Mouse (Mus musculus) neural tube, embryonic 14.5 days (tissue): ENCODE results near the gene Wdr35. TPM values are rescaled to one million over a fixed set of nuclear protein-coding genes. Genes with fewer than 3 reads are reported as not detected.
A peak's percentile ranks its signal among the peaks of the same experiment; 100 is the strongest.
"Not testable (repeated sequence)": the region's sequence is repeated elsewhere in the genome, so short reads cannot be mapped to it uniquely, and the experiment has no call there.

Experiments
- ATAC-seq: fragments of 200-750 bp; cut with Nextera tagmentation; 2 replicates; pipeline ENCODE4 v1.8.0; 2017; ENCODE audit warnings: low read depth, mild to moderate bottlenecking, moderate TSS enrichment, moderate library complexity
- H3K27ac ChIP-seq: fragments of 300-500 bp; sonication (generic); 2 replicates; pipeline ENCODE4 v1.5.1; 2014; ENCODE audit warnings: low read depth, mild to moderate bottlenecking, control low read depth, low read length, moderate library complexity, mixed read lengths
- H3K27me3 ChIP-seq: fragments of 300-500 bp; sonication (generic); 2 replicates; pipeline ENCODE4 v1.6.1; 2014; ENCODE audit warnings: low read length; ENCODE audit not compliant: control insufficient read depth, insufficient read depth
- H3K36me3 ChIP-seq: fragments of 300-500 bp; sonication (generic); 2 replicates; pipeline ENCODE4 v1.6.1; 2014; ENCODE audit warnings: low read length, mixed read lengths; ENCODE audit not compliant: control insufficient read depth, insufficient read depth
- H3K4me1 ChIP-seq: fragments of 300-500 bp; sonication (generic); 2 replicates; pipeline ENCODE4 v1.6.1; 2014; ENCODE audit warnings: low read length; ENCODE audit not compliant: control insufficient read depth, insufficient read depth
- H3K4me2 ChIP-seq: fragments of 300-500 bp; sonication (generic); 2 replicates; pipeline ENCODE4 v1.6.1; 2014; ENCODE audit warnings: mild to moderate bottlenecking, low read depth, low read length, control low read depth
- H3K4me3 ChIP-seq: fragments of 300-500 bp; sonication (generic); 2 replicates; pipeline ENCODE4 v1.5.1; 2014; ENCODE audit warnings: low read depth, low read length, control low read depth, mixed read lengths
- H3K9ac ChIP-seq: fragments of 300-500 bp; sonication (generic); replicated peaks from 2 replicates; pipeline ENCODE4 v1.6.1; 2014; ENCODE audit warnings: low read depth, mild to moderate bottlenecking, control low read depth, low read length, mixed read lengths
- H3K9me3 ChIP-seq: fragments of 300-500 bp; sonication (generic); 2 replicates; pipeline ENCODE4 v1.6.1; 2016; ENCODE audit warnings: low read length; ENCODE audit not compliant: control insufficient read depth
- WGBS: fragments of 180-500 bp; shearing (Covaris S2); extraction: QIAGEN DNeasy Blood & Tissue Kit; methylation state at CpG from one replicate; pipeline ENCODE4 v1.1.7; 2014; 5-methylcytosine and 5-hydroxymethylcytosine counted together
- polyA plus RNA-seq: library from polyadenylated mRNA; unstranded; fragments of >200 nt; fragmentation: Nextera tagmentation; extraction: Ambion mirVana; gene quantifications from 2 replicates; pipeline ENCODE4 v1.2.1, GENCODE M21; 2014

Gene Wdr35
- polyA plus RNA-seq, 1 experiment from 2014 or later: 19.6 TPM

DNA sequence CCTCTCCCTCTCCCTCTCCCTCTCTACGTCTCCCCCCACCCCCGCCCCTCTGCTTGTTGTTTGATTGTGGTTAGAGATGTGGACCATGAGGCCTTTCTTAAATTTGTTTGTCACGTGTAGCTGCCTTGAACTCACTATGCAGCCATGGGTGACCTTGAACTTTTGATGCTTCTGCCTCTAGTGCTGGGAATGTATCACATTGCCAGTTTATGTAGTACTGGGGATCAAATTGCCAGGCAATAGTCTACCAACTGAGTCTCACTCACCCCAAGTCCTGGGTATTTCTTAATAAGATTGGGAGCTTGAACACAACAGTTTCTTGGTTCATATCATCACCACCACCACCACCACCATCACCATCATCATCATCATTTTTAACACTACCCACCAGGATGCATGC is 47.3 kb downstream of the Wdr35 start:
- no peak overlapping the region for H3K4me3 ChIP-seq
- no peak overlapping the region for H3K9ac ChIP-seq
- 0 out of 2 replicates have a peak, but pooled peaks cover 5% of the 10 kb centered on the region for H3K36me3 ChIP-seq
- H3K4me2 ChIP-seq: no peak overlapping the region
- ATAC-seq: no peak
- H3K4me1 ChIP-seq: no peaks in the 10 kb centered on the region
- H3K9me3 ChIP-seq: no peaks in the 10 kb centered on the region
- 70% methylated on average over 3 of the region's 3 CpGs for WGBS
- no peak overlapping the region for H3K27ac ChIP-seq
- no peaks in the 10 kb centered on the region for H3K27me3 ChIP-seq

- Histone ChIP-seq H3K9ac (no peak overlapping the region), H3K4me2 (no peak overlapping the region), H3K27ac (no peak overlapping the region), H3K9me3 (no peaks in the 10 kb centered on the region), H3K4me3 (no peak overlapping the region), H3K36me3 (peaks cover 8% of the 10 kb centered on the region), H3K4me1 (no peaks in the 10 kb centered on the region), H3K27me3 (no peaks in the 10 kb centered on the region)
- 69% methylated on average over 4 of the region's 4 CpGs for WGBS
- ATAC-seq: no peak
These were observed 49.3 kb downstream of the Wdr35 start for GRCm38 (mm10) chr12:9023031-9023430.

DNA sequence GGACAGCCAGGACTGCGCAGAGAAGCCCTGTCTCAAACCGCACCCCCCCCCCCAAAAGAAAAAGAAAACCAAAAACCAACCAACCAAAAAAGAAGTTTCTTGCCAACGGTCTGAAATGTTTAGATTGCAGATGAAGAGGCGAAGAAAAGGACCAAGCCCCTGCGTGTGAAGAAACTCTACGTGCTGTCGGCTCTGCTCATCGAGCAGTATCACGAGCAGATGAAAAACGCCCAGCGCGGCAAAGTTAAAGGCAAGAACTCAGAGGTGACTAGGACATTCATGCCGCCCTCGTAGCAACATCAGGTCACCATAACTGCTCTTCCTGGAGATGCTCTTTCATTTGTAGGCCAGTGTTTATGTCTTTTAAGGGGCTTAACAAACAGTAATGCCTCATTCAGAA is 50.4 kb downstream of the Wdr35 start:
- Histone ChIP-seq H3K36me3 (peaks cover 4% of the 10 kb centered on the region), H3K27ac (no peak overlapping the region), H3K4me1 (no peaks in the 10 kb centered on the region), H3K27me3 (no peaks in the 10 kb centered on the region), H3K9ac (no peak overlapping the region), H3K4me2 (no peak overlapping the region), H3K4me3 (no peak overlapping the region), H3K9me3 (no peaks in the 10 kb centered on the region)
- 93% methylated on average over 14 of the region's 14 CpGs for WGBS
- no peak for ATAC-seq

DNA sequence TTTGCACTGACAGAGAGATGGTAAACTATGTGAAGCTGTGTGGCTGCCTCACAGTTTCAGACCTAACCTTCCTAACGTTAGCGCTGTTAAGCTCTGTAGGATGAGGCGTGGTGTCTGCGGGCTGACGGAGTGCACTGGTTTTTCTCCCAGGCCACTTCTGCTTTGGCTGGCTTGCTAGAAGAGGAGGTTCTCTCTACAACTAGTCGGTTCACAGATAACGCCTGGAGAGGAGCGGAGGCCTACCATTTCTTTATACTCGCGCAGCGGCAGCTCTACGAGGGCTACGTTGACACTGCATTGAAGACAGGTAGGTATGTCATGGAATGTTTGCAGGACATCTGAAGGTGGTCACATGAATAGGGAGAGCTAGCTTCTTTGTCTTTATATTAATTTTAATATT is 51.0 kb downstream of the Wdr35 start:
- Histone ChIP-seq H3K9me3 (no peaks in the 10 kb centered on the region), H3K27me3 (no peaks in the 10 kb centered on the region), H3K27ac (no peak overlapping the region), H3K4me1 (no peaks in the 10 kb centered on the region), H3K4me3 (no peak overlapping the region), H3K4me2 (no peak overlapping the region), H3K9ac (no peak overlapping the region), H3K36me3 (peaks cover 4% of the 10 kb centered on the region)
- 90% methylated on average over 13 of the region's 13 CpGs for WGBS
- ATAC-seq: no peak

DNA sequence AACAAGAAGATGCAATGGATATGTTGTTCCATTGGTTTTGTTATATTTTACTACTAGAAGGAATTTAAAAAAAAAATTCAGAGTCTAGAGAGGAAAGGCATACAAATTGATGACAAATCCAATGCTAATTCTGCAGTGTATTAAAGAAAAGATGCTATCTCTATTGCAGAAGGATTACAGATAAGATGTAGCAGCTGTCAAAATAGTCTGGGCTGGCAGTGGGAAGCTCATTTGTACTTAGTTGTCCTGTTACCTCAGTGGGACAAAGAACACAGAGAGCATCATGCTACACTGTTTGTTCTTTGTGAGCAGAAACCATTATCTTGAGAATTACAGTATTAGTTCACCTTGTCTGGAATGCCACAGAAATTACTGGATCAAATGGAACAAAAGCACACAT is 53.2 kb downstream of the Wdr35 start:
- H3K4me3 ChIP-seq: no peak overlapping the region
- H3K4me1 ChIP-seq: peaks cover 5% of the 10 kb centered on the region; the same call in 1 of the 2 replicates
- H3K36me3 ChIP-seq: peaks cover 4% of the 10 kb centered on the region
- H3K4me2 ChIP-seq: no peak overlapping the region
- no peaks in the 10 kb centered on the region for H3K27me3 ChIP-seq
- no peak overlapping the region for H3K27ac ChIP-seq
- H3K9ac ChIP-seq: no peak overlapping the region
- no peaks in the 10 kb centered on the region for H3K9me3 ChIP-seq
- ATAC-seq: no peak

- not testable (repeated sequence) for H3K27me3 ChIP-seq, H3K9ac ChIP-seq, H3K4me3 ChIP-seq, ATAC-seq, H3K27ac ChIP-seq, H3K36me3 ChIP-seq, H3K4me2 ChIP-seq, H3K9me3 ChIP-seq, H3K4me1 ChIP-seq
- 91% methylated on average over 7 of the region's 7 CpGs for WGBS
These were observed 55.1 kb downstream of the Wdr35 start for GRCm38 (mm10) chr12:9028816-9029215.

DNA sequence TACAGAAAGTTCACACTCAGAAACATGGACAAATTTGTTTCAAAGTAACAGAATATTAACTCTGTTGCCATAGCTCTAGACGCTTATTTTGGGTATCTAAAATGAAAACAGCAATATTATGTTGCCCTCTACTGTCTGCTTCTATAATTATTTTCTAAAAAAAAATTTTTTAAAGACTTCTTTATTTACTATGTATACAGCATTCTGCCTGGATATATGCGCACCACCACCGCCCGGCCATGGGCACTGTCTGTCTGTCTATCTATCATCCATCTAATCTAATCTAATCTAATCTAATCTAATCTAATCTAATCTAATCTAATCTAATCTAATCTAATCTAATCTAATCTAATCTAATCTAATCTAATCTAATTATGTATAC is 55.8 kb downstream of the Wdr35 start:
- peak; percentile 49 for ATAC-seq
- H3K27me3 ChIP-seq: no peaks in the 10 kb centered on the region
- peak overlapping the region; percentile 99 for H3K27ac ChIP-seq
- peak overlapping the region; percentile 57 for H3K4me3 ChIP-seq
- H3K4me2 ChIP-seq: peak overlapping the region; percentile 57; the same call in 1 of the 2 replicates
- 59% methylated on average over 4 of the region's 4 CpGs for whole genome bisulfite sequencing
- H3K36me3 ChIP-seq: peaks cover 4% of the 10 kb centered on the region
- peaks cover 5% of the 10 kb centered on the region; the same call in 1 of the 2 replicates for H3K4me1 ChIP-seq
- no peaks in the 10 kb centered on the region for H3K9me3 ChIP-seq
- H3K9ac ChIP-seq: peak overlapping the region; percentile 89; the same call in 1 of the 2 replicates

- WGBS: under 1% methylated on average over 69 of the region's 69 CpGs
- Histone ChIP-seq H3K4me1 (peaks cover 5% of the 10 kb centered on the region; the same call in 1 of the 2 replicates), H3K27ac (peak within 1 kb of the TSS; percentile 99)
These were observed 56.4 kb downstream of the Wdr35 start, which contains the start of gene Ttc32 for GRCm38 (mm10) chr12:9029888-9030723. Ttc32 (plus strand) TSS chr12:9029997.

DNA sequence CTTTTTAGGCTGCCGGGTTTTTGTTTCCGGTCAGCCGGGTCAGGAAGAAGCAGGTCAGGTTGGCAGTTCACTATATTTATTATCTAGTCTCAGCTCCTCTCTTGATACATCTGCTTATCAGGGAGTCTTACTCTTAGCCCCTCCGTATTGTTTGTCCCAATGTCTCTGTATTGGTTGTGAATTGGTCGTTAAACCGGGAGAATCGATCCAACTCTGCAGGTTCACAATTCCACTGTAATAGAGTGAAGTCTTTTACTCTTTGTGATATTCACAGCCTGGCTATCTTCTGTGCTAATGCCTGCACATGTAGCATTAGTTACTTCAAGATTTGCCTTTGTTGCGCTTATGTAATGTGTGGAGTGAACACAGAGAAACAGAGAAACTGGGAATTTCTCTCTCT is 57.5 kb downstream of the Wdr35 start:
- H3K9me3 ChIP-seq: no peaks in the 10 kb centered on the region
- WGBS: 60% methylated on average over 8 of the region's 8 CpGs
- no peak overlapping the region for H3K27ac ChIP-seq

More at GRCm38 (mm10) chr12:9029888-9030723, 56.4 kb downstream of the Wdr35 start, which contains the start of gene Ttc32:
- ATAC-seq: peak; percentile 97
- peaks cover 4% of the 10 kb centered on the region for H3K36me3 ChIP-seq
- H3K27me3 ChIP-seq: no peaks in the 10 kb centered on the region
- no peaks in the 10 kb centered on the region for H3K9me3 ChIP-seq
- peak within 1 kb of the TSS; percentile 89 for H3K9ac ChIP-seq
- H3K4me3 ChIP-seq: peak within 1 kb of the TSS; percentile 57
- H3K4me2 ChIP-seq: peak within 1 kb of the TSS; percentile 57

More for the DNA sequence above, 57.5 kb downstream of the Wdr35 start:
- Histone ChIP-seq H3K4me3 (peak overlapping the region; percentile 57), H3K4me2 (peak overlapping the region; percentile 57), H3K4me1 (peaks cover 5% of the 10 kb centered on the region; the same call in 1 of the 2 replicates), H3K36me3 (peaks cover 4% of the 10 kb centered on the region), H3K27me3 (no peaks in the 10 kb centered on the region), H3K9ac (peak overlapping the region; percentile 89)
- ATAC-seq: no peak
